In genomic region chr13:43725698-43726097, GRCm38 (mm10) we compare ENCODE assay signal across 9 mouse cellular contexts. TPM values are rescaled to one million over a fixed set of nuclear protein-coding genes. Genes with fewer than 3 reads are reported as not detected.
DNase-seq lines count a peak whose midpoint lies in the region; ATAC-seq and TF ChIP-seq lines count a peak whose summit lies in the region.
"Had no signal": no experiment of that assay in that cellular context is flagged by ENCODE, and none has a peak within 500 bp of the region (broad histone marks: within the 10 kb centered on the region; RNA-seq: fewer than 3 reads in every experiment).

No protein-coding gene starts in this region.

- DNase-seq in heart, adult 8-10 months (ENCODE audit: low spot score) = peak; percentile 67
- DNase-seq in heart, adult 11 months = no peak
- peak; percentile 38 for DNase-seq in MEL (ENCODE audit: low read depth, low spot score)
- peak; percentile 82 for DNase-seq in cerebellum, adult 11-12 months
- peak; percentile 77 to 80 for DNase-seq in kidney, postnatal 4 days
- DNase-seq in lung, postnatal 14 days = peak; percentile 77
- peak; percentile 5 for DNase-seq in spleen, adult 12 weeks (ENCODE audit: low spot score)

- H3K9ac ChIP-seq in MEL (ENCODE audit: control insufficient read depth, low read depth, low read length, poor library complexity, severe bottlenecking) = no peak overlapping the region
- H3K9ac ChIP-seq: liver, embryonic 15.5 days had no signal

- no peaks in the 10 kb centered on the region for H3K79me2 ChIP-seq in MEL (ENCODE audit: control insufficient read depth, insufficient read depth, low read length, poor library complexity)

- H3K27me3 ChIP-seq in MEL (ENCODE audit: control insufficient read depth in 1 of 2, insufficient read depth in 2 of 2, low read length in 2 of 2) = no peaks in the 10 kb centered on the region
- H3K27me3 ChIP-seq: liver, embryonic 15.5 days had no signal

- TF ChIP-seq EP300 in MEL (IDR thresholded peaks at IDR 0.05; ENCODE audit: low read depth in 1 of 2, low read length in 2 of 2) = no peak

- peak; percentile 70; the same call in 1 of the 2 replicates for ATAC-seq in frontal cortex, adult (ENCODE audit: low TSS enrichment)

- H3K36me3 ChIP-seq in MEL (ENCODE audit: control insufficient read depth in 1 of 2, insufficient read depth in 2 of 2, low read length in 2 of 2) = no peaks in the 10 kb centered on the region
- H3K36me3 ChIP-seq: liver, embryonic 15.5 days had no signal

- TF ChIP-seq POLR2A in MEL (IDR thresholded peaks at IDR 0.05; ENCODE audit: control insufficient read depth in 1 of 2, insufficient read depth in 1 of 2, low read depth in 1 of 2, low read length in 2 of 2, poor library complexity in 1 of 2) = no peak

- TF ChIP-seq CTCF in MEL (IDR thresholded peaks at IDR 0.05 in 2 of 3, conservative IDR thresholded peaks at IDR 0.05 in 1 of 3; ENCODE audit: control insufficient read depth in 1 of 3, insufficient read depth in 1 of 3, low read depth in 2 of 3, low read length in 3 of 3, poor library complexity in 1 of 3, severe bottlenecking in 1 of 3) = peak; percentile 60 to 65 (median 64)

- peak; percentile 56 for TF ChIP-seq RAD21 in MEL (IDR thresholded peaks at IDR 0.05; ENCODE audit: low read depth, low read length)

- H3K4me1 ChIP-seq in MEL (ENCODE audit: control insufficient read depth in 1 of 2, insufficient read depth in 2 of 2, low read length in 2 of 2) = no peaks in the 10 kb centered on the region
- H3K4me1 ChIP-seq: liver, embryonic 15.5 days had no signal

- no peak overlapping the region for H3K27ac ChIP-seq in MEL (ENCODE audit: control insufficient read depth, low read depth, low read length)
- H3K27ac ChIP-seq: liver, embryonic 15.5 days had no signal

- no peak overlapping the region for H3K4me3 ChIP-seq in MEL (ENCODE audit: control insufficient read depth in 1 of 2, insufficient read depth in 1 of 2, low read depth in 2 of 2, low read length in 2 of 2)
- H3K4me3 ChIP-seq: liver, embryonic 15.5 days had no signal

- no peaks in the 10 kb centered on the region for H3K9me3 ChIP-seq in MEL (replicated peaks; ENCODE audit: insufficient read depth, low read length)
- H3K9me3 ChIP-seq: liver, embryonic 15.5 days had no signal

TF ChIP-seq in MEL, 35 proteins besides CTCF, POLR2A, EP300 and RAD21:
- TF ChIP-seq MXI1 (IDR thresholded peaks at IDR 0.05; ENCODE audit: low read depth, low read length) (no peak), NRF1 (IDR thresholded peaks at IDR 0.05; ENCODE audit: insufficient read depth, low read depth, low read length, poor library complexity, severe bottlenecking) (no peak), ZMIZ1 (IDR thresholded peaks at IDR 0.05; ENCODE audit: low read depth, low read length) (no peak), KAT2A (conservative IDR thresholded peaks at IDR 0.05; ENCODE audit: low read depth, low read length) (no peak), ZNF384 (IDR thresholded peaks at IDR 0.05; ENCODE audit: low read depth, low read length) (no peak), E2F4 (IDR thresholded peaks at IDR 0.05; ENCODE audit: borderline replicate concordance, low read depth, low read length) (no peak), SMC3 (IDR thresholded peaks at IDR 0.05; ENCODE audit: low read depth, low read length) (peak; percentile 60), ZC3H11A (IDR thresholded peaks at IDR 0.05; ENCODE audit: low read depth, low read length) (peak; percentile 24; the same call in 1 of the 2 replicates)

RNA-seq across cellular contexts. Expression of gene Cd83, which starts 58.9 kb away (rescaled TPM):
- total RNA-seq in heart, adult 8-10 months (2022) = 1 to 10 TPM; 1.9 to 2.5 (median 2.2) TPM
- total RNA-seq in MEL (2012; rRNA removed) = not detected in 2 replicates
- polyA plus RNA-seq in MEL (2012; ENCODE audit: insufficient read depth in 1 of 2, insufficient read length in 2 of 2, low read depth in 1 of 2, low replicate concordance in 2 of 2, missing spikeins in 1 of 2) = not detected
